Mouse (Mus musculus): ENCODE results near the gene Ptgs2. TPM values are rescaled to one million over a fixed set of nuclear protein-coding genes. Genes with fewer than 3 reads are reported as not detected.

Ptgs2 gene
- total and polyA plus RNA-seq, 3 experiments: not detected

- H3K27ac ChIP-seq (ENCODE audit: control insufficient read depth, low read depth, low read length): no peak overlapping the region
- H3K36me3 ChIP-seq (ENCODE audit: control insufficient read depth in 1 of 2, insufficient read depth in 2 of 2, low read length in 2 of 2): no peaks in the 10 kb centered on the region
- H3K79me2 ChIP-seq (ENCODE audit: control insufficient read depth, insufficient read depth, low read length, poor library complexity): no peaks in the 10 kb centered on the region
- no peak overlapping the region for H3K4me3 ChIP-seq (ENCODE audit: control insufficient read depth in 1 of 2, insufficient read depth in 1 of 2, low read depth in 2 of 2, low read length in 2 of 2)
- H3K9me3 ChIP-seq (replicated peaks; ENCODE audit: insufficient read depth, low read length): no peaks in the 10 kb centered on the region
- DNase-seq (ENCODE audit: low read depth, low spot score): no peak
- no peaks in the 10 kb centered on the region; a peak in 1 of 4 replicates for H3K4me1 ChIP-seq (ENCODE audit: control insufficient read depth in 1 of 2, insufficient read depth in 2 of 2, low read length in 2 of 2)
- TF ChIP-seq CTCF (IDR thresholded peaks at IDR 0.05 in 2 of 3, conservative IDR thresholded peaks at IDR 0.05 in 1 of 3; ENCODE audit: control insufficient read depth in 1 of 3, insufficient read depth in 1 of 3, low read depth in 2 of 3, low read length in 3 of 3, poor library complexity in 1 of 3, severe bottlenecking in 1 of 3) (no peak), HCFC1 (IDR thresholded peaks at IDR 0.05; ENCODE audit: low read depth, low read length) (no peak), ELF1 (IDR thresholded peaks at IDR 0.05; ENCODE audit: low read depth, low read length) (no peak), USF2 (IDR thresholded peaks at IDR 0.05; ENCODE audit: borderline replicate concordance in 1 of 2, insufficient read depth in 1 of 2, low read depth in 1 of 2, low read length in 2 of 2) (no peak), UBTF (IDR thresholded peaks at IDR 0.05; ENCODE audit: borderline replicate concordance, insufficient read depth, low read depth, low read length) (no peak), E2F4 (IDR thresholded peaks at IDR 0.05; ENCODE audit: borderline replicate concordance, low read depth, low read length) (no peak), GABPA (IDR thresholded peaks at IDR 0.05; ENCODE audit: low read depth, low read length) (no peak), MAFK (IDR thresholded peaks at IDR 0.05; ENCODE audit: borderline replicate concordance, low read depth, low read length) (no peak), JUND (IDR thresholded peaks at IDR 0.05; ENCODE audit: low read depth, low read length) (no peak)
- H3K27me3 ChIP-seq (ENCODE audit: control insufficient read depth in 1 of 2, insufficient read depth in 2 of 2, low read length in 2 of 2): no peaks in the 10 kb centered on the region
- H3K9ac ChIP-seq (ENCODE audit: control insufficient read depth, low read depth, low read length, poor library complexity, severe bottlenecking): no peak overlapping the region
These were observed 457 bp upstream of the Ptgs2 start for GRCm38 (mm10) chr1:150099374-150099773.

GRCm38 (mm10) chr1:150104228-150104720, 4.4 kb downstream of the Ptgs2 start:
- Histone ChIP-seq H3K4me3 (ENCODE audit: control insufficient read depth in 1 of 2, insufficient read depth in 1 of 2, low read depth in 2 of 2, low read length in 2 of 2) (no peak overlapping the region), H3K27me3 (ENCODE audit: control insufficient read depth in 1 of 2, insufficient read depth in 2 of 2, low read length in 2 of 2) (no peaks in the 10 kb centered on the region), H3K9me3 (replicated peaks; ENCODE audit: insufficient read depth, low read length) (no peaks in the 10 kb centered on the region), H3K79me2 (ENCODE audit: control insufficient read depth, insufficient read depth, low read length, poor library complexity) (no peaks in the 10 kb centered on the region), H3K27ac (ENCODE audit: control insufficient read depth, low read depth, low read length) (no peak overlapping the region), H3K4me1 (ENCODE audit: control insufficient read depth in 1 of 2, insufficient read depth in 2 of 2, low read length in 2 of 2) (peaks cover 0 to 4% of the 10 kb centered on the region in 2 experiments; a peak in 2 of 4 replicates), H3K9ac (ENCODE audit: control insufficient read depth, low read depth, low read length, poor library complexity, severe bottlenecking) (no peak overlapping the region), H3K36me3 (ENCODE audit: control insufficient read depth in 1 of 2, insufficient read depth in 2 of 2, low read length in 2 of 2) (peaks cover 0 to 2% of the 10 kb centered on the region in 2 experiments; a peak in 2 of 4 replicates)
- no peak for TF ChIP-seq RAD21 (IDR thresholded peaks at IDR 0.05; ENCODE audit: low read depth, low read length)
- no peak for TF ChIP-seq POLR2A (IDR thresholded peaks at IDR 0.05; ENCODE audit: control insufficient read depth in 1 of 2, insufficient read depth in 1 of 2, low read depth in 1 of 2, low read length in 2 of 2, poor library complexity in 1 of 2)
- TF ChIP-seq TAL1 (IDR thresholded peaks at IDR 0.05; ENCODE audit: low read length): no peak
- no peak for TF ChIP-seq USF2 (IDR thresholded peaks at IDR 0.05; ENCODE audit: borderline replicate concordance in 1 of 2, insufficient read depth in 1 of 2, low read depth in 1 of 2, low read length in 2 of 2)
- peak in 1 of 3 experiments; percentile 11; a peak in 1 of 6 replicates for TF ChIP-seq CTCF (IDR thresholded peaks at IDR 0.05 in 2 of 3, conservative IDR thresholded peaks at IDR 0.05 in 1 of 3; ENCODE audit: control insufficient read depth in 1 of 3, insufficient read depth in 1 of 3, low read depth in 2 of 3, low read length in 3 of 3, poor library complexity in 1 of 3, severe bottlenecking in 1 of 3)
- TF ChIP-seq MXI1 (IDR thresholded peaks at IDR 0.05; ENCODE audit: low read depth, low read length): no peak
- no peak for TF ChIP-seq POLR2AphosphoS2 (IDR thresholded peaks at IDR 0.05; ENCODE audit: low read length)
- no peak for TF ChIP-seq UBTF (IDR thresholded peaks at IDR 0.05; ENCODE audit: borderline replicate concordance, insufficient read depth, low read depth, low read length)
- TF ChIP-seq POLR2AphosphoS5 (IDR thresholded peaks at IDR 0.05; ENCODE audit: borderline replicate concordance, low read depth, low read length): no peak
- no peak for TF ChIP-seq ZNF384 (IDR thresholded peaks at IDR 0.05; ENCODE audit: low read depth, low read length)
- TF ChIP-seq MYB (IDR thresholded peaks at IDR 0.05; ENCODE audit: low read depth, low read length): no peak
- TF ChIP-seq SMC3 (IDR thresholded peaks at IDR 0.05; ENCODE audit: low read depth, low read length): peak; percentile 22; the same call in 1 of the 2 replicates
- DNase-seq (ENCODE audit: low read depth, low spot score): no peak

All from MEL (cell line).